Mouse (Mus musculus): ENCODE measurements around the gene Tpbg. TPM values are rescaled to one million over a fixed set of nuclear protein-coding genes. Genes with fewer than 3 reads are reported as not detected.

The Tpbg gene
- polyA plus RNA-seq, 1 experiment from 2014 or later = 13.8 TPM

DNA sequence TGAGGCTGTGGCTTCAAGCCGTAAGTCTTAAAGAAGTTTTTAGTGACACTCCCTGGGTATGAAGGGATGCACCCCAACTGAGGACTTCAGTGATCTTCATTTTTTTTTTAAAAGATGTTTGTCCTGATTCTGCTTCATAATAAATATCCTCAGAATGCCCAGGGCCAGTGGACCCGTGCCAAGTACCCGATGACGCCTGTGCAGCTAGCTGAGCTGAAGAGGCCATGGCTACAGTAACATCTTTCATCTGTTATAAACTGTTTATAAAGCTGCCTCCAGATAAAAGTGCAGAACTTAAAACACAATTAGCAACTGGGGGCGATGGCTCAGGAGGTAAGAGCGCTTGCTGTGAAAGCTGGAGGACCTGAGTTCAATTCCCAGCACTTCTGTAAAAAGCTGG is 20.4 kb downstream of the Tpbg start:
- Histone ChIP-seq H3K27ac (ENCODE audit: low read depth) (no peak overlapping the region), H3K4me1 (replicated peaks; ENCODE audit: control insufficient read depth, insufficient read depth, low read length) (peaks cover 6% of the 10 kb centered on the region; the same call in 1 of the 2 replicates), H3K4me3 (ENCODE audit: low read depth, low read length) (no peak overlapping the region), H3K4me2 (ENCODE audit: low read length) (no peak overlapping the region), H3K36me3 (ENCODE audit: control insufficient read depth, insufficient read depth, low read length) (no peaks in the 10 kb centered on the region), H3K9me3 (ENCODE audit: control insufficient read depth, low read length) (no peaks in the 10 kb centered on the region), H3K27me3 (replicated peaks; ENCODE audit: control insufficient read depth, insufficient read depth, low read length) (no peaks in the 10 kb centered on the region), H3K9ac (ENCODE audit: low read length) (no peak overlapping the region)
- 37% methylated on average over 6 of the region's 6 CpGs for WGBS
- DNase-seq (ENCODE audit: low spot score) (no peak), ATAC-seq (replicated peaks; ENCODE audit: low FRiP score, low TSS enrichment, low read depth) (no peak)

- DNase-seq (ENCODE audit: low spot score) = no peak
- 81% methylated on average over 7 of the region's 7 CpGs for WGBS
Observed at GRCm38 (mm10) chr9:85872908-85873307, 30.7 kb downstream of the Tpbg start.

DNA sequence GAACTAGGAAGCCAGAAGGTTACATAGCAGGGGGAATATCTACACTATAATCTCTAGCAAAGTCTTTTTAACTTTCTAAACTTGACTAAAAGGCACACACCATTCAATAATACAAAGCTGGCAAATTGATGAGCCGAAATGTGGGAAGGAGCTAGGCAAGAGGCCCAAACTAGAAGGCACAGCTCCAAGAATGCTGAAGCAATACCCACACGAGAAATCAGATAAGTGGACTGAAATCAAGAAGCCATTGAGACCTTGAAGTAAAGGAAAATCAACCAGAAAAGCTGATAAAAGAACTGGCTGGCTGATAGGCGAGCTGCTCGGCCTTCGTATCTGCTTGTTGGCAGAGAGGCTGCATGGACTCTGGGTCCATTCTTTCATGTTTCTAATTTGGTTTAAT is 51.5 kb downstream of the Tpbg start:
- Histone ChIP-seq H3K9me3 (ENCODE audit: control insufficient read depth, low read length) (no peaks in the 10 kb centered on the region), H3K4me3 (ENCODE audit: low read depth, low read length) (no peak overlapping the region), H3K27me3 (replicated peaks; ENCODE audit: control insufficient read depth, insufficient read depth, low read length) (no peaks in the 10 kb centered on the region), H3K4me1 (replicated peaks; ENCODE audit: control insufficient read depth, insufficient read depth, low read length) (no peaks in the 10 kb centered on the region), H3K9ac (ENCODE audit: low read length) (no peak overlapping the region), H3K36me3 (ENCODE audit: control insufficient read depth, insufficient read depth, low read length) (no peaks in the 10 kb centered on the region), H3K27ac (ENCODE audit: low read depth) (no peak overlapping the region), H3K4me2 (ENCODE audit: low read length) (no peak overlapping the region)
- 85% methylated on average over 5 of the region's 5 CpGs for WGBS
- ATAC-seq (replicated peaks; ENCODE audit: low FRiP score, low TSS enrichment, low read depth) (no peak), DNase-seq (ENCODE audit: low spot score) (no peak)

More at GRCm38 (mm10) chr9:85872908-85873307, 30.7 kb downstream of the Tpbg start:
- Histone ChIP-seq H3K4me2 (ENCODE audit: low read length) (no peak overlapping the region), H3K9ac (ENCODE audit: low read length) (no peak overlapping the region), H3K27me3 (replicated peaks; ENCODE audit: control insufficient read depth, insufficient read depth, low read length) (no peaks in the 10 kb centered on the region), H3K36me3 (ENCODE audit: control insufficient read depth, insufficient read depth, low read length) (no peaks in the 10 kb centered on the region), H3K4me3 (ENCODE audit: low read depth, low read length) (no peak overlapping the region), H3K9me3 (ENCODE audit: control insufficient read depth, low read length) (no peaks in the 10 kb centered on the region), H3K27ac (ENCODE audit: low read depth) (no peak overlapping the region), H3K4me1 (replicated peaks; ENCODE audit: control insufficient read depth, insufficient read depth, low read length) (no peaks in the 10 kb centered on the region)
- no peak for ATAC-seq (replicated peaks; ENCODE audit: low FRiP score, low TSS enrichment, low read depth)

Other genes with a start within 250 kb of the Tpbg start
- gene Ibtk, start 93.0 kb upstream of the Tpbg start, polyA plus RNA-seq (2014; fragmentation: Nextera tagmentation; extraction: Ambion mirVana) = 46.8 and 49.4 TPM in 2 replicates

All from intestine, embryonic 14.5 days (tissue).